Mouse (Mus musculus): ENCODE data around the gene Adprhl2.
A peak's percentile ranks its signal among the peaks of the same experiment; 100 is the strongest.

The Adprhl2 gene

GRCm38 (mm10) chr4:126306058-126306457, 15.4 kb downstream of the Adprhl2 start:
- DNase-seq (ENCODE audit: low read depth) = no peak

GRCm38 (mm10) chr4:126305428-126305827, 16.1 kb downstream of the Adprhl2 start:
- no peak for DNase-seq (ENCODE audit: low read depth)

- no peak for DNase-seq (ENCODE audit: low read depth)
Observed at GRCm38 (mm10) chr4:126303877-126304276, 17.6 kb downstream of the Adprhl2 start.

GRCm38 (mm10) chr4:126301584-126302309, 19.8 kb downstream of the Adprhl2 start:
- peak; percentile 75 for DNase-seq (ENCODE audit: low read depth)

GRCm38 (mm10) chr4:126300916-126301583, 20.5 kb downstream of the Adprhl2 start:
- peak; percentile 91 for DNase-seq (ENCODE audit: low read depth)

- DNase-seq (ENCODE audit: low read depth) = no peak
Observed at GRCm38 (mm10) chr4:126296617-126297101, 24.8 kb downstream of the Adprhl2 start.

- no peak for DNase-seq (ENCODE audit: low read depth)
Observed at GRCm38 (mm10) chr4:126295937-126296336, 25.6 kb downstream of the Adprhl2 start.

- no peak for DNase-seq (ENCODE audit: low read depth)
Observed at GRCm38 (mm10) chr4:126295152-126295551, 26.4 kb downstream of the Adprhl2 start.

- DNase-seq (ENCODE audit: low read depth) = peak; percentile 33
Observed at GRCm38 (mm10) chr4:126291196-126291595, 30.3 kb downstream of the Adprhl2 start.

- no peak for DNase-seq (ENCODE audit: low read depth)
Observed at GRCm38 (mm10) chr4:126290314-126290713, 31.2 kb downstream of the Adprhl2 start.

- no peak for DNase-seq (ENCODE audit: low read depth)
Observed at GRCm38 (mm10) chr4:126288085-126288666, 33.3 kb downstream of the Adprhl2 start.

- DNase-seq (ENCODE audit: low read depth) = no peak
Observed at GRCm38 (mm10) chr4:126287302-126287995, 34.1 kb downstream of the Adprhl2 start.

GRCm38 (mm10) chr4:126286492-126286891, 35.0 kb downstream of the Adprhl2 start, which contains the start of gene Col8a2:
Gene Col8a2, plus strand, starts transcription at chr4:126286793.
- DNase-seq (ENCODE audit: low read depth) = no peak

- DNase-seq (ENCODE audit: low read depth) = no peak
Observed at GRCm38 (mm10) chr4:126283582-126283981, 37.9 kb downstream of the Adprhl2 start.

GRCm38 (mm10) chr4:126281706-126282105, 39.8 kb downstream of the Adprhl2 start:
- DNase-seq (ENCODE audit: low read depth) = no peak

- no peak for DNase-seq (ENCODE audit: low read depth)
Observed at GRCm38 (mm10) chr4:126278961-126279360, 42.5 kb downstream of the Adprhl2 start.

- DNase-seq (ENCODE audit: low read depth) = no peak
Observed at GRCm38 (mm10) chr4:126278565-126278915, 43.0 kb downstream of the Adprhl2 start.

- peak; percentile 77 for DNase-seq (ENCODE audit: low read depth)
Observed at GRCm38 (mm10) chr4:126277906-126278564, 43.5 kb downstream of the Adprhl2 start.

- no peak for DNase-seq (ENCODE audit: low read depth)
Observed at GRCm38 (mm10) chr4:126275681-126276131, 45.8 kb downstream of the Adprhl2 start.

GRCm38 (mm10) chr4:126275081-126275480, 46.4 kb downstream of the Adprhl2 start:
- DNase-seq (ENCODE audit: low read depth) = no peak

- DNase-seq (ENCODE audit: low read depth) = no peak
Observed at GRCm38 (mm10) chr4:126273753-126274152, 47.8 kb downstream of the Adprhl2 start.

- DNase-seq (ENCODE audit: low read depth) = no peak
Observed at GRCm38 (mm10) chr4:126269292-126269691, 52.2 kb downstream of the Adprhl2 start.

Data from NIH3T3 (cell line).